Mouse (Mus musculus) hindbrain, embryonic 10.5 days (tissue): ENCODE measurements around the gene Paxx. TPM values are rescaled to one million over a fixed set of nuclear protein-coding genes. Genes with fewer than 3 reads are reported as not detected.

Source experiments
- DNase-seq: peaks from one replicate; pipeline ENCODE4 v3.0.0-alpha.2; 2017; ENCODE audit warnings: low spot score
- H3K27ac ChIP-seq: fragments of 300-500 bp; sonication (generic); 2 replicates; pipeline ENCODE4 v1.5.1; 2016; ENCODE audit warnings: mild to moderate bottlenecking, moderate library complexity
- H3K27me3 ChIP-seq: fragments of 300-500 bp; sonication (generic); 2 replicates; pipeline ENCODE4 v1.6.1; 2016; ENCODE audit warnings: mild to moderate bottlenecking; ENCODE audit not compliant: poor library complexity, insufficient read depth, severe bottlenecking
- H3K36me3 ChIP-seq: fragments of 300-500 bp; sonication (generic); 2 replicates; pipeline ENCODE4 v1.6.1; 2016; ENCODE audit warnings: mild to moderate bottlenecking, moderate library complexity
- H3K4me1 ChIP-seq: fragments of 300-500 bp; sonication (generic); replicated peaks from 2 replicates; pipeline ENCODE4 v1.6.1; 2016; ENCODE audit warnings: mild to moderate bottlenecking
- H3K4me3 ChIP-seq: fragments of 300-500 bp; sonication (generic); 2 replicates; pipeline ENCODE4 v1.5.1; 2016; ENCODE audit warnings: mild to moderate bottlenecking, moderate library complexity
- H3K9me3 ChIP-seq: fragments of 300-500 bp; sonication (generic); 2 replicates; pipeline ENCODE4 v1.6.1; 2016; ENCODE audit warnings: mild to moderate bottlenecking, moderate library complexity
- WGBS: fragments of 180-500 bp; shearing (Covaris S2); methylation state at CpG from one replicate; pipeline ENCODE4 v1.1.7; 2016; 5-methylcytosine and 5-hydroxymethylcytosine counted together
- polyA plus RNA-seq: library from polyadenylated mRNA; unstranded; fragments of >200 nt; fragmentation: Nextera tagmentation; extraction: Ambion mirVana; gene quantifications from 2 replicates; pipeline ENCODE4 v1.2.1, GENCODE M21; 2016

Gene Paxx
- polyA plus RNA-seq, 1 experiment from 2014 or later: 31.3 TPM

DNA sequence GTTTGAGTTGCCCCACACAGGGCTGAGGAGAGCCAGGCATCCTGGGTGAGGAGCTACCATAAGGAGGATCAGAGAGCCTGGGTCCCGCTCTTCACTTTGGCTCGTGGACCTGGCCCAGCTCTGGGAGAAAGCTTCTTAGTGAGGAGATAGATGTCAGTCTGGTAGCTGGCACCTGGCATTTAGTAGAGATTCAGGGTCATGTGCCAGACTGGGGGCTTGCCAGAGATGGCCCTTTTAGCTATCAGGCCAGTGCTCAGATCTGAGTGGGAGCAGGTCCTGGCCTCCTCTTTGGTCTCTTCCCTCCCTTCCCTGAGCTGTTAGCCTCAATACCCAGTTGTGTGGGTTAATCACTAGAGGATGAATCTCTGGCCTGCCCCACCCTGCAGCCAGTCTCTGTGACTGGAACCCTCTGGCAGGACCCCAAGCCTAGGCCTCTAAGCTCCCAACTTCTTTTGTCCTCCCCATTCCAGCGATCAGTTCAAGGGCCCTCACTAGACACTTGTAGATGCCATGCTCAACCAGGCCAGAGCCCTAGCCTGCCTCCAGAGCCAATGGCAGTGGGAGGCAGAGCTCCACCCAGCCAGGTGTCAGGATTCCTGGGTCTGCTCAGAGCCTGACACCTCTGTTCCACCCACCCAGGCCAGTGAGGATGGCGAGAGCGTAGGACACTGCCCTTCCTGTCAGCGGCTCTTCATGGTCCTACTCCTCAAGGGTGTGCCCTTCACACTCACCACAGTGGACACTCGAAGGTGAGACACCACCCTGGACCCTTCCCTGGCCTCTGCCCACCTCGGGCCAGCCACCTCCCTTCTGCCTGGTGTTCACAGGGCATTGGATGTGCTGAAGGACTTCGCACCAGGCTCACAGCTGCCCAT is 3.6 kb downstream of the Paxx start:
- H3K36me3 ChIP-seq: peaks cover 9% of the 10 kb centered on the region
- H3K4me1 ChIP-seq: peaks cover 25% of the 10 kb centered on the region
- no peak for DNase-seq
- H3K27me3 ChIP-seq: no peaks in the 10 kb centered on the region
- no peak overlapping the region for H3K4me3 ChIP-seq
- H3K27ac ChIP-seq: no peak overlapping the region
- peaks cover 3% of the 10 kb centered on the region; the same call in 1 of the 2 replicates for H3K9me3 ChIP-seq
- 88% methylated on average over 9 of the region's 9 CpGs for WGBS

DNA sequence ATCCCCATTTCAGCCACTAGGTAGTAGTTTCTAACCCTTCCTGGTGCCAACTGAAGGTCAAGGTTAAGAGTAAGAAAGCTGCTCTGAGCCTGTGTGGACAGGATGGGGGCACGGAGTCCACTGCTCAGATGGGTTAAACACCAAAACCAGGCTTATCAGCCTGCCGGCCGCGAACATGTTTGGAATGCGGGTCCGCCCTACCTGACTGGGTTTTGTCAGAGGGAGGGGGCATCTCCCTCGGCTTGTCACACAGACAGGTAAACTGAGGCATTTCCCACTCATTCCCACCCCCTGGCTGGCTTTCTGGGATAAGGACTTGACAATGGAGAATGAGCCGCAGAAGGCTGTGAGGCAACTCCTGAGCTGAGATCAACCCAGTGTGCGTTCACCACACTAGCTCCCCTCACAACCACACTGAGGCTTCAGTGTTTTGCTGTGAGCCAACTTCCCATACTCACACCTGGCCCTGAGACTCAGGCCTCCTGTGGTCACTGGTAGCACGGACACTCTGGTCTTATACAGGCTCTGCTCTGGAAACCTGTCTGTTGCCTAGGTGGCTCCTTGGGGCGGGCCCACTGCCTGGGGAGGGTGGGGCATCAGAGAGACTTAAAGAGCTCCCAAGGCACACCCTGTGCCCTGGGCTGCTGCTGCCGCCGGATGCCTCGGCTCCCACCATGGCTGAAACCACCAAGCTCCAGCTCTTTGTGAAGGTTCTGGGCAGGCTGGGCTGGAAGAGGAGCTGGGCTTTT is 4.5 kb downstream of the Paxx start, which contains the start of gene Clic3:
TSS of gene Clic3 (plus strand) at position 634 of the 749 bp plus-strand sequence.
- no peaks in the 10 kb centered on the region for H3K9me3 ChIP-seq
- DNase-seq: no peak
- 62% methylated on average over 14 of the region's 14 CpGs for WGBS
- no peaks in the 10 kb centered on the region for H3K27me3 ChIP-seq
- peaks cover 9% of the 10 kb centered on the region for H3K36me3 ChIP-seq
- no peak within 1 kb of the TSS for H3K27ac ChIP-seq
- H3K4me3 ChIP-seq: no peak within 1 kb of the TSS
- H3K4me1 ChIP-seq: peaks cover 22% of the 10 kb centered on the region

DNA sequence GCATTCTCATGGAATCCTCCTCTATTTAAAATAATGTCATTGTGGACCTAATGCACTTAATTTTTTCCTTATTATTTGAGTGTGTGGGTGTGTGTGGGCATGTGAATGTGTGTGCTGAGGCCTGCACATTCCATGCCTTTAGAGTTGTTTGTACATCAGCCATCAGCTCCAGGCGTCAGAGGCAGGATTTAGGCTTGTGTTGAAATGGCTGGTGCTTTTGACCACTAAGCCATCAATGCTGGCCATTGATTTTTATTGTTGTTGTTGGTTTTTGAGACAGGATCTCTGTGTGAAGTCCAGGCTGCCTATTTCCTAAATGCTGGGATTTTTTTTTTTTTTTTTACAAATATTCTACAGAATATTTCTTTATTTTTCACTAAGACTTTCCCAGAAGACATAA is 7.9 kb downstream of the Paxx start:
- no peaks in the 10 kb centered on the region for H3K27me3 ChIP-seq
- no peaks in the 10 kb centered on the region for H3K4me1 ChIP-seq
- 47% methylated on average over 1 of the region's 1 CpGs for WGBS
- peaks cover 4% of the 10 kb centered on the region; the same call in 1 of the 2 replicates for H3K36me3 ChIP-seq
- no peaks in the 10 kb centered on the region for H3K9me3 ChIP-seq
- DNase-seq: no peak
- no peak overlapping the region for H3K27ac ChIP-seq
- no peak overlapping the region for H3K4me3 ChIP-seq

DNA sequence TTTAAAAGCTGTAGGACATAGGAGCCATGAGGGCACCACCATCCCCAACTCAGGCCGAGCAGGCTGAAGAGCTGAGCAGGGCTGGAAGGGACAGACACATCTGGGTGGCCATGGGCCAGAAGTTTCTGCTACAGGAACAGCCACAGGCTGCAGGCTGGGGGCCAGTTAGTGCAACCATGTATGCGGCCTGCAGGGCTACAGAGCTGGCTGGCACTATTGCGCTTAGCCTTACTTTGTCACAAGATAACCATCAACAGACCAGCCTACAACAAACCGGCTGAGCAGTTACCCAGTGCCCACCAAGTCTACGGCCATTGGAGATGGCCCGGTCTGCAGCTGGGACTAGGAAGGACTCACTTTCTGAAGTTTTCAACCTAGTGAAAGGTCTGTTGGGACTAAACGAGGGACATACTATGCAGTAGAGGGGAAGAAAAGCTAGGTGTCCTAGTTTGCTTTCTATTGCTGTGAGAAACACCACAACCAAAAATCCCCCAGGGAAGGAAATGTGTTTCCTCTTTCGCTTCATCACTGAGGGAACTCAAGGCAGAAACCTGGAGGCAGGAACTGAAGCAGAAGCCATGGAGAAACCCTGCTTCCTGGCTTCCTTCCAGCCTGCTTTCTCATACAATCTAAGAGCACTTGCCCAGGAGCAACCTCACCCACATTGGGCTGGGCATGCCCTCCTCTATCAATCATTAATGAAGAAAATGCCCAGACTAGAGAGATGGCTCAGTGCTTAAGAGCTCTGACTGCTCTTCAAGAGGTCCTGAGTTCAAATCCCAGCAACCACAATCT is 9.8 kb downstream of the Paxx start:
- no peak overlapping the region for H3K27ac ChIP-seq
- no peak for DNase-seq
- H3K4me1 ChIP-seq: no peaks in the 10 kb centered on the region
- H3K36me3 ChIP-seq: peaks cover 22% of the 10 kb centered on the region
- no peak overlapping the region for H3K4me3 ChIP-seq
- no peaks in the 10 kb centered on the region for H3K9me3 ChIP-seq
- WGBS: 84% methylated on average over 8 of the region's 8 CpGs
- no peaks in the 10 kb centered on the region for H3K27me3 ChIP-seq

DNA sequence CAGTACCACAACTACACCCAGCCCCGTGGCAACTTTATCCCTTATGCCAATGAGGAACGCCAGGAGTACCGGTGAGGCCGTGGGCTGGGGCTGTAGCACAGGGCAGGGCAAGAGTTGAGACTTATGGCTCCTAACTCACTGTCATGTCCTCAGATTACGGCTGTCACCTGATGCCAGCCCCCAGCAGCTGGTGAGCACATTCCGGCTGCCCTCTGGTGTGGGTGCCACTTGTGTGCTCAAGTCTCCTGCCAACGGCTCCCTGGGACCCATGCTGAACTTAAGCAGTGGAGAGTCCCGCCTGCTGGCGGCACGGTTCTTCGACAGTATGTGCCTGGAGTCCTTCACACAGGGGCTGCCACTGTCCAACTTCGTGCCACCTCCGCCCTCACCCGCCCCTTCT is 18.2 kb downstream of the Paxx start:
- H3K27ac ChIP-seq: no peak overlapping the region
- no peak overlapping the region for H3K4me3 ChIP-seq
- H3K27me3 ChIP-seq: no peaks in the 10 kb centered on the region
- no peaks in the 10 kb centered on the region for H3K4me1 ChIP-seq
- no peak for DNase-seq
- peaks cover 92% of the 10 kb centered on the region for H3K36me3 ChIP-seq
- 90% methylated on average over 14 of the region's 14 CpGs for WGBS
- H3K9me3 ChIP-seq: no peaks in the 10 kb centered on the region

DNA sequence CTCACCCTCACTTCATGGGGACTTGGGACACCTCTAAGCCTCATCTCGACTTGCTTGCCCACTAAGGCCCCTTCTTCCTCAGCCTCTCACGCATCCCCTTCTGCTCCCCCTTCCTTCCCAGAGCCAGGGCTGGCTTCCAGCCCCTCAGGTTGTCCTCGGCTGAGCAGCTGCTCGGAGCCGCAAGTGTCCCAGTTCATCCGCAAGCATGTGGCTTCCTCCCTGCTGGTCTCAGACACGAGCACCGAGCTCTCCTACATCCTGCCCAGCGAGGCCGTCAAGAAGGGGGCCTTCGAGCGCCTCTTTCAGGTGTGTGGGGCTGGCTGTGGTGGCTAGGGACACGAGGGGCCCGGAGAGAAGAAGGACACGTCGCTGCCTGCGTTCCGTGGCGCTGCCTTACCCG is 19.8 kb downstream of the Paxx start:
- 86% methylated on average over 20 of the region's 20 CpGs for WGBS
- Histone ChIP-seq H3K9me3 (no peaks in the 10 kb centered on the region), H3K4me3 (no peak overlapping the region), H3K36me3 (peaks cover 91% of the 10 kb centered on the region), H3K27ac (no peak overlapping the region), H3K4me1 (no peaks in the 10 kb centered on the region), H3K27me3 (no peaks in the 10 kb centered on the region)
- no peak for DNase-seq

DNA sequence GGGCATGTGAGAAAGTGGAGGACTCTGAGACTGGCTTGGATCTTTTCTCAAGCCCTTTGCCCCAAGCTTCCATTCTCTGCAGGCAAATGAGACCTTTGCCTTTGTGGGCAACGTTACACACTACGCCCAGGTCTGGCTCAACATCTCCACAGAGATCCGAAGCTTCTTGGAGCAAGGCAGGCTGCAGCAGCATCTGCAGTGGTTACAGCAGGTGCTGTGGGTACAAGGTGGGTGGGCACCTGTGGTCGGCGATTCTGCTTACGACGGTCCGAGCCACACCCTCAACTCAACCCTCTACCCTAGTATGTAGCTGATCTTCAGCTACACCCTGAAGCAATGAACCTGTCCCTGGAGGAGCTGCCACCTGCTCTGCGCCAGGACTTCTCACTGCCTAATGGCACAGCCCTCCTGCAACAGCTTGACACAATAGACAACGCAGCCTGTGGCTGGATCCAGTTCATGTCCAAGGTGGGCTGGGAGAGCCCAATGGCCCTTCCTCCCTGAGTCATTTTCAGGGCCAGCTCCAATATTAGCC is 24.5 kb downstream of the Paxx start:
- no peak for DNase-seq
- Histone ChIP-seq H3K4me3 (no peak overlapping the region), H3K9me3 (no peaks in the 10 kb centered on the region), H3K27me3 (peaks cover 31% of the 10 kb centered on the region), H3K27ac (no peak overlapping the region), H3K4me1 (peaks cover 18% of the 10 kb centered on the region), H3K36me3 (peaks cover 51% of the 10 kb centered on the region)
- 94% methylated on average over 10 of the region's 10 CpGs for WGBS

DNA sequence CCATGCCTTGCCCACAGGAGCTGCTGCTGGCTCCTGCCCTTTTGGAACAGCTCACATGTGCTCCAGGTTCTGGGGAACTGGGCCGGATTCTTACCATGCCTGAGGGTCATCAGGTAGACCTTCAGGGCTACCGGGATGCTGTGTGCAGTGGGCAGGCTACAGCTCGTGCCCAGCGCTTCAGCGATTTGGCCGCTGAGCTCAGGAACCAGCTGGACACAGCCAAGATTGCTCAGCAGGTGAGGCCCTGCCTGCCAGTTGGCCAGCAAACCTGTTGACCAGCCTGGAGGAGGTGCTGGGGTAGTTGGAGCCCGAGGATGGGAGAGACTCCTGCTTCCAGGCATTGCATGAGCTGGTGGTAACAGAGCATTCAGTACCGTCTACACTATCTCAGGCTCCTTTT is 26.6 kb downstream of the Paxx start:
- 88% methylated on average over 8 of the region's 8 CpGs for WGBS

DNA sequence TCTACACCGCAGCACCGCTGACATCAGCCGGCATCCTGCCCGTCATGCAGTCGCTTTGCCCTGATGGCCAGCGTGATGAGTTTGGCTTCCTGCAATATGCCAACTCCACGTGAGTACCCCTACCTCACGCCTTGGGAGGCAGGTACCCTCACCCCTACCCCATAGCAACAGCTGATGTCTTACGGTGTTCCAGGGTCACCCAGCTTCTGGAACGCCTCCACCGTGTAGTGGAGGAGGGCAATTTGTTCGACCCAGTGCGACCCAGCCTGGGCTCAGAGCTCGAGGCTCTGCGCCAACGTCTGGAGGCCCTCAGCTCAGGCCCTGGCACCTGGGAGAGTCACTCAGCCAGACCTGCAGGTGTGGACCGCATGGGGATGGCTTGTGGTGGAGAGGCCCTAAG is 27.8 kb downstream of the Paxx start:
- DNase-seq: no peak
- Histone ChIP-seq H3K36me3 (peaks cover 25% of the 10 kb centered on the region), H3K27ac (no peak overlapping the region), H3K4me3 (no peak overlapping the region), H3K4me1 (peaks cover 49% of the 10 kb centered on the region), H3K9me3 (no peaks in the 10 kb centered on the region), H3K27me3 (peaks cover 56% of the 10 kb centered on the region)
- 89% methylated on average over 17 of the region's 17 CpGs for WGBS

More for the DNA sequence above, 26.6 kb downstream of the Paxx start:
- no peak for DNase-seq
- H3K9me3 ChIP-seq: no peaks in the 10 kb centered on the region
- peaks cover 52% of the 10 kb centered on the region for H3K27me3 ChIP-seq
- H3K27ac ChIP-seq: no peak overlapping the region
- peaks cover 37% of the 10 kb centered on the region for H3K36me3 ChIP-seq
- H3K4me1 ChIP-seq: peaks cover 39% of the 10 kb centered on the region
- no peak overlapping the region for H3K4me3 ChIP-seq

DNA sequence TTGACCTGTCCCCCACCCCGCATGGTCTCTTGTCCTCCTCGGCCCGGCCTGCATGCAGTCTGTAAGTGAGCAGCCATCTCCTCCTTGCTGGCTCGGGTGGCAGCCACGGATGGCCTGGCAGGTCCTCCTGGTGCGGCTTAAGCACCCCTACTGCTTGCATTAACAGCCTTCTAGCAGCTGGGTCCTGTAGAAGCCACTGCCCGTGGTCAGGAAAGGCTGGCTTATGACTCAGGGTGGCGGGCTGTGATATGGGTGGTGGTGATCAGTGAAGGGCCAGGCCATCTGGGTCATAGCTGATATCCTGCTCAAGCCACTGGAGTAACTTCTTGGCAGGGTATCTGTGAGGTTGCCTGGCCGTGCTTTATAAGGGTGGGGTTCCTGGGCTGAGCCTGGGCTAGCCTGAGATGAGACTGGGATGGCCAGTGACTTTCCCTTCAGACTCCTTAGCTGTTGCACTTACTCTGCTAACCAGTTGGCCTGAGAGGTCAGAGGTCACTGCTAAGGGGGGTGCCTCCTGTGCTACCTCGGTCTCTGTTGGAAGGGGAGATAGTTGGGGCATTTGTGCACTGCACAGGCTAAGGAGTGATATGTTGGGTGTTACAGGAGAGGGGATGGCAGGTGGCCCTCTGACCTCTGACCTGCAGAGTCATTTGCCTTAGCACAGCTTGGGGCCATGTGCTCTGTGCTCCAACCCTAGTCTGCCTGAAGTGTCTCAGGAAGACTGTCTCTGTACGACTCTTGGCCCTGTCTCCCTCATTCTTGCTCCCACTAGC is 28.4 kb downstream of the Paxx start:
- Histone ChIP-seq H3K27me3 (peaks cover 56% of the 10 kb centered on the region), H3K36me3 (peaks cover 19% of the 10 kb centered on the region), H3K4me1 (peaks cover 51% of the 10 kb centered on the region), H3K9me3 (no peaks in the 10 kb centered on the region), H3K27ac (no peak overlapping the region), H3K4me3 (no peak overlapping the region)
- WGBS: 77% methylated on average over 11 of the region's 11 CpGs
- no peak for DNase-seq

DNA sequence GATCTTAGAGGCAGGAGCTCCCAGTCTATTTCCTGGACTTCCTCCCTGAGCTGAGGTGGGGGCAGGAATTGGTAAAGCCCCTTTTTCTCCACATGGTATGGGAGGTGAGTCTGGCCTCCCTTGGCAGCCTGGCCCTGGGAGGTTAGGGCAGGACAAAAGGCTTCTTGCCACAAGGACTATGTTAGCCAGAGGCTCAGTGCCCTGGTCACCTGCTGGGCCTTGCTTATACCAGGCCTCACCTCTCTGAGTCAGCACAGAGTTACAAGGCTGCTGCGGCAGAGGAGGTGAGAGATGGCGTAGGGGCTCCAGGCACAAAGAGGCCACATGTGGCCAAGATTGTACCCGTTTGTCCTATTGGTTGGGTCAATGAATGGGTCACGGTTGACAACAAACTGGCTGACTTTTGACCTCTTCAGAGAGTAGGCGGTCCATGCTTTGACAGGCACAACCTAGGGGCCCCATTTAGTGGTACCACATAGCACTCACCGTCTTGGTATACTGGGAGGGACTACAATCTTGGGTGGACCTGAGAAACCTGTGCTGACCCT is 29.5 kb downstream of the Paxx start:
- WGBS: 35% methylated on average over 6 of the region's 6 CpGs
- H3K27me3 ChIP-seq: peaks cover 61% of the 10 kb centered on the region
- DNase-seq: no peak
- H3K27ac ChIP-seq: no peak overlapping the region
- H3K4me3 ChIP-seq: no peak overlapping the region; the same call in 1 of the 2 replicates
- peaks cover 51% of the 10 kb centered on the region for H3K4me1 ChIP-seq
- peaks cover 10% of the 10 kb centered on the region; the same call in 1 of the 2 replicates for H3K36me3 ChIP-seq
- H3K9me3 ChIP-seq: no peaks in the 10 kb centered on the region
